Mouse (Mus musculus): ENCODE measurements around the gene Podnl1.

DNA sequence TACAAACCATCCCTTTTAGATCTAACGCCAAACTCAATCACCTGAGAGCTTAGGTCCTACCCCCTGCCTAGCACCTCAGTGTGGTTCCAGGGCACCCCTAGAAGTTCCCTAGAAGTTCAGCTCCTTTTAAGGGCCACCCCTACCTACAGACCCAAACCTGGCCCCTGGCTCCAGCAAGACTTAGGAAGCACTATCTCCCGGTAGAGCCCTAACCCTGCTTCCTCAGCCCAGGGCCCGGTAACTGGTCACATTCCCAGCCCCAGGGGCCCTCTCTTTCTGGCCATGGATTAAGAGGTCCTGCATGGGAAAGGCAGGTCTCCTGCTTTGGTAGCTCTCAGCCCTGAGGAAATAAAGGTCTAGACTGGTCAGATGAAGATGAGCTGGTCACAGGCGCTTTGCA, 54.2 kb downstream of the Podnl1 start:
- TF ChIP-seq CTCF (IDR thresholded peaks at IDR 0.05; ENCODE audit: low read depth, low read length) (no peak), GATA1 (IDR thresholded peaks at IDR 0.05; ENCODE audit: borderline replicate concordance, low read length) (no peak), POLR2AphosphoS5 (IDR thresholded peaks at IDR 0.05; ENCODE audit: insufficient replicate concordance, low read depth, low read length) (no peak)

Measured in G1E (cell line).